Mouse (Mus musculus) heart, embryonic 14.5 days (tissue): ENCODE measurements around the gene Kcnj15. TPM values are rescaled to one million over a fixed set of nuclear protein-coding genes. Genes with fewer than 3 reads are reported as not detected.

ENCODE experiments used
- ATAC-seq: fragments of 200-750 bp; cut with Nextera tagmentation; 2 replicates; pipeline ENCODE4 v1.8.0; 2017; ENCODE audit warnings: low read depth, moderate TSS enrichment; ENCODE audit not compliant: insufficient number of reproducible peaks, insufficient read depth, low FRiP score
- H3K27ac ChIP-seq, 2 experiments: fragments of 200-500 bp in 1 of 2; fragments of 300-500 bp in 1 of 2; sonication (generic) in 1 of 2; replicated peaks in 1 of 2; 2 replicates each; pipeline ENCODE4 v1.5.1; 2012 to 2014; ENCODE audit warnings: low read depth in 2 of 2, low read length in 2 of 2, control low read depth in 1 of 2, mild to moderate bottlenecking in 1 of 2, mixed read lengths in 1 of 2; ENCODE audit not compliant: control insufficient read depth in 1 of 2, insufficient read depth in 1 of 2
- H3K27me3 ChIP-seq: fragments of 300-500 bp; sonication (generic); 2 replicates; pipeline ENCODE4 v1.6.1; 2014; ENCODE audit warnings: mild to moderate bottlenecking, low read length, control low read depth; ENCODE audit not compliant: control insufficient read depth, insufficient read depth
- H3K36me3 ChIP-seq: fragments of 300-500 bp; sonication (generic); 2 replicates; pipeline ENCODE4 v1.6.1; 2014; ENCODE audit warnings: mild to moderate bottlenecking, control low read depth, low read length, mixed read lengths; ENCODE audit not compliant: control insufficient read depth, insufficient read depth
- H3K4me1 ChIP-seq, 2 experiments: fragments of 200-500 bp in 1 of 2; fragments of 300-500 bp in 1 of 2; sonication (generic) in 1 of 2; 2 replicates each; pipeline ENCODE4 v1.6.1; 2012 to 2014; ENCODE audit warnings: low read length in 2 of 2, control low read depth in 1 of 2, mixed read lengths in 1 of 2; ENCODE audit not compliant: control insufficient read depth in 2 of 2, insufficient read depth in 2 of 2
- H3K4me2 ChIP-seq: fragments of 300-500 bp; sonication (generic); 2 replicates; pipeline ENCODE4 v1.6.1; 2014; ENCODE audit warnings: mild to moderate bottlenecking, low read length
- H3K4me3 ChIP-seq, 2 experiments: fragments of 200-500 bp in 1 of 2; fragments of 300-500 bp in 1 of 2; sonication (generic) in 1 of 2; 2 replicates each; pipeline ENCODE4 v1.5.1; 2012 to 2014; ENCODE audit warnings: low read length in 2 of 2, mild to moderate bottlenecking in 2 of 2, control low read depth in 1 of 2, low read depth in 1 of 2, moderate library complexity in 1 of 2; ENCODE audit not compliant: control insufficient read depth in 1 of 2, insufficient read depth in 1 of 2
- H3K9ac ChIP-seq: fragments of 300-500 bp; sonication (generic); 2 replicates; pipeline ENCODE4 v1.6.1; 2014; ENCODE audit warnings: mild to moderate bottlenecking, low read length
- H3K9me3 ChIP-seq: fragments of 300-500 bp; sonication (generic); 2 replicates; pipeline ENCODE4 v1.6.1; 2016; ENCODE audit warnings: low read length, control low read depth; ENCODE audit not compliant: control insufficient read depth
- WGBS: fragments of 180-500 bp; shearing (Covaris S2); extraction: QIAGEN DNeasy Blood & Tissue Kit; methylation state at CpG from one replicate; pipeline ENCODE4 v1.1.7; 2014; 5-methylcytosine and 5-hydroxymethylcytosine counted together
- polyA plus RNA-seq: library from polyadenylated mRNA; unstranded; fragments of >200 nt; fragmentation: Nextera tagmentation; extraction: Ambion mirVana; gene quantifications from 2 replicates; pipeline ENCODE4 v1.2.1, GENCODE M21; 2014

Gene Kcnj15
- polyA plus RNA-seq, 1 experiment from 2014 or later = 1.9 TPM

DNA sequence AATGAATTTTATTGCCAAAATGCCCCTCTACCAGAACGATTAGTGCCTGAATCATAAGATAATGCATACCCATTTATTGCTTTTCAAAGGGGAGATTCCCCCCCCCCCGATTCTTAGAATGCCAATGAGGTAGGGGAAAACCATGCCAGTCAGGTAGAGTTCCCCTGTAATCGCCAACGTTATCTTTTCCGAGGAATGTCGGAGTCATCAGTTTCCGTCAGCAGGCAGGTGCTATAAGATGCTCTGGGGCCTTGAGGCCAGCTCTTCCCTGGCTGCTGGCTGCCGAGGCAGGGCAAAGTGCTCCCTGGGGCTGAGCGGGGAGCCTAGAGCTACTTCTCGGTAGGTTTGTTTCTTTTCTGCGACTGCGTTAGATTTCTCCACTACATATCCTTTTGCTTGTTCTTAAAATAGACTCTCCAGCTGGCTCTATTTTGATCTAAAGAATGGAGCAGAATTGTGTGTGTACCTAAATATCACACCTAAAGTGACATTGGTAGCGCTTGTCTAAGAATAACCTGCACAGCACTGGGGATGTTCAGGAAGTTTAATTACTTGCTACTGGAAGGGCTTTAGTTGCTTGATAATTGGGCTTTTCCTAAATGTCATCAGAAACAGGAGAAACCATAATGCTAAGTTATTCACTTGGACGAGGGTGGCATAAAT is 35.6 kb downstream of the Kcnj15 start:
- H3K4me2 ChIP-seq = peak overlapping the region; percentile 31
- WGBS = 47% methylated on average over 14 of the region's 14 CpGs
- H3K36me3 ChIP-seq = no peaks in the 10 kb centered on the region
- no peaks in the 10 kb centered on the region for H3K9me3 ChIP-seq
- H3K4me3 ChIP-seq = no peak overlapping the region
- no peaks in the 10 kb centered on the region for H3K27me3 ChIP-seq
- no peak for ATAC-seq
- no peak overlapping the region; a peak in 1 of 4 replicates for H3K27ac ChIP-seq
- no peak overlapping the region for H3K9ac ChIP-seq
- H3K4me1 ChIP-seq = peaks cover 12 to 14% of the 10 kb centered on the region in 2 experiments

DNA sequence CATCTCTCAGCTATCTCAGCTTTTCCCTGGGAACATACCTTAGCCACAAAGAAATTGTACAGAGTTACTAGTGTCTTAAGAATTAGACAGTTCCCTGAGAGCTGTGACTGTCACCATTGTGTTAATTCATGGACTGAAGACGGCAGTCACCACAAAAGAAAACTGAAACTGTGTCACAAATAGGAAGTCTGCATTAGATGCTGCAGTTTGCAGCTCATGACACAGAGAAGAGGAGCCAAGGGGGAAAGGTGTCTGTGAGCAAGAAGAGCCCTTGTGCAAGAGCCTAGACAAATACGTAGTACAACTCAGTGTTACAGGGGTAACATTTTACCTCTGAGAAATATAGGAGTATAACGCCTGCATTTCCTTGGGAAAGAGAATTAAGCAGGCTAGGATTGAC is 40.3 kb downstream of the Kcnj15 start:
- Histone ChIP-seq H3K4me2 (peak overlapping the region; percentile 16; the same call in 1 of the 2 replicates), H3K4me1 (peaks cover 5% of the 10 kb centered on the region in 2 experiments; a peak in 2 of 4 replicates), H3K9ac (no peak overlapping the region), H3K27me3 (no peaks in the 10 kb centered on the region), H3K9me3 (0 out of 2 replicates have a peak, but pooled peaks cover 4% of the 10 kb centered on the region), H3K36me3 (no peaks in the 10 kb centered on the region), H3K27ac (no peak overlapping the region), H3K4me3 (no peak overlapping the region)
- no peak for ATAC-seq
- 48% methylated on average over 3 of the region's 3 CpGs for WGBS

DNA sequence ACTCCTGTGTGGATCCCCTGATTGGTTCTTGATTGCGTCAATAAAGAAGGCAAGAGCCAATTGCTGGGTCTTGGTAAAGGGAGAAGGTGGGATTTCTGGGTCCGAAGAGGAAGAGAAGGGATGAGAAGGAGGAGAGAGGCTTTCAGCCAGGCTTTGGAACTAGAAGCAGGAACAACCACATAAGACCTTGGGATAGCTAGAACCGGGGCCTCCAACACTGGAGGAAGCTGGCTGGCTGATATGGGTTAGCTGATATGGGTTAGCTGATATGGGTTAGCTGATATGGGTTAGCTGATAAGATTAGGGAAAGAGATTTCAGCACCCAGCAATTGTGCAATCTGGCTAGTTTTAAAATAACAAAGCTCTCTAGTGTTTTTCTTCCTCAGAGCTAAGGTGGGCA is 44.3 kb downstream of the Kcnj15 start:
- no peak overlapping the region for H3K4me2 ChIP-seq

DNA sequence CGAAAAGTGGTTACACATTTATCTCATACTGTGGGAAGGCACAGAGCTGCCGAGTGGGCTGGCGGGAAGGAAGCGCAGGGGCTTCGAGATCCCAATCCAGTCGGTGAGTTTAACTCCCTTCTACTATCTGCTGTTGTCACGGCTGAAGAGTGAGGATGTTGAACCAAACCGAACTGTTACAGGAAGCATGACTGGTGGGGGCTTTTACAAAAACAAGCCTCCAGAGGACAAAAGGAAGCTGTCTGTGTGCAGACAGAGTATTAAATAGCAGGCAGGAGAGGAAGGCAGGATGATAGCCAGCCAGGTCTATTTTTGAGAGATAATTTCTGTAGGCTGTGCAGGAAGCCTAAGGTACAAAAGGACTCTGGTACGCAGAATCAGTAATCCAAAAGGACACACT is 46.3 kb downstream of the Kcnj15 start:
- Histone ChIP-seq H3K4me3 (no peak overlapping the region), H3K9me3 (0 out of 2 replicates have a peak, but pooled peaks cover 4% of the 10 kb centered on the region), H3K27me3 (no peaks in the 10 kb centered on the region), H3K9ac (no peak overlapping the region), H3K36me3 (no peaks in the 10 kb centered on the region), H3K4me2 (no peak overlapping the region), H3K4me1 (peaks cover 0 to 8% of the 10 kb centered on the region in 2 experiments; a peak in 3 of 4 replicates), H3K27ac (peak overlapping the region; percentile 49 to 59; a peak in 3 of 4 replicates)
- WGBS = 23% methylated on average over 9 of the region's 9 CpGs
- peak; percentile 57; the same call in 1 of the 2 replicates for ATAC-seq

More for the DNA sequence above, 44.3 kb downstream of the Kcnj15 start:
- Histone ChIP-seq H3K36me3 (no peaks in the 10 kb centered on the region), H3K4me3 (no peak overlapping the region), H3K27ac (no peak overlapping the region), H3K4me1 (peaks cover 0 to 10% of the 10 kb centered on the region in 2 experiments; a peak in 3 of 4 replicates), H3K9ac (no peak overlapping the region), H3K27me3 (no peaks in the 10 kb centered on the region), H3K9me3 (0 out of 2 replicates have a peak, but pooled peaks cover 4% of the 10 kb centered on the region)
- WGBS = 61% methylated on average over 3 of the region's 3 CpGs
- ATAC-seq = no peak

DNA sequence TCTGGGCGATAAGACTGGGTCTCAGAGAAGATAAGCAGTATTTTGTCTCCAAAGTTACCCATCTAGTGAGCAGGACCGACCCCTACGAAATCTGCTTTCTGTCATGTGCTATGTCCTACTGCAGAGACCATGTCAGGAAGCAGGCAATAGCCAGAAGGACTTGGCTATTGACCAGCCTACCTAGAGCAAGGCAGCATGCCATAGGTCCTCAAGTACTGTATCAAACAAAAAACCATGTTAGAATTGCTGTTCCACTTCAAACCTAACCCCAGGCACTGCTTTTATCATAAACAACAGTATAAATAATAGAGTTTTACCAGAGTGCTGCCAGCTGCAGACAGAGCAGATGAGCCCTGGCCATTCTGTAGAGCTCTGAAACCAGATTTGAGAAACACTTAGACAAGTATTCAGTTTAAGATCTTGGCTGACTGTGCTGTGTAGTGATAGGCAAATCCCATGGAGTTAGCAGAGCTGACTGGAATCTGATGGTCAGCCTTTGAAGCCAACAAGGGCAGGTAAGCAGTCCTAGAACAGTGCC is 50.5 kb downstream of the Kcnj15 start:
- Histone ChIP-seq H3K4me3 (no peak overlapping the region), H3K27ac (no peak overlapping the region), H3K36me3 (no peaks in the 10 kb centered on the region), H3K4me1 (peaks cover 0 to 8% of the 10 kb centered on the region in 2 experiments; a peak in 3 of 4 replicates), H3K4me2 (no peak overlapping the region), H3K27me3 (no peaks in the 10 kb centered on the region), H3K9me3 (no peaks in the 10 kb centered on the region), H3K9ac (no peak overlapping the region)
- ATAC-seq = no peak
- 72% methylated on average over 3 of the region's 3 CpGs for WGBS

DNA sequence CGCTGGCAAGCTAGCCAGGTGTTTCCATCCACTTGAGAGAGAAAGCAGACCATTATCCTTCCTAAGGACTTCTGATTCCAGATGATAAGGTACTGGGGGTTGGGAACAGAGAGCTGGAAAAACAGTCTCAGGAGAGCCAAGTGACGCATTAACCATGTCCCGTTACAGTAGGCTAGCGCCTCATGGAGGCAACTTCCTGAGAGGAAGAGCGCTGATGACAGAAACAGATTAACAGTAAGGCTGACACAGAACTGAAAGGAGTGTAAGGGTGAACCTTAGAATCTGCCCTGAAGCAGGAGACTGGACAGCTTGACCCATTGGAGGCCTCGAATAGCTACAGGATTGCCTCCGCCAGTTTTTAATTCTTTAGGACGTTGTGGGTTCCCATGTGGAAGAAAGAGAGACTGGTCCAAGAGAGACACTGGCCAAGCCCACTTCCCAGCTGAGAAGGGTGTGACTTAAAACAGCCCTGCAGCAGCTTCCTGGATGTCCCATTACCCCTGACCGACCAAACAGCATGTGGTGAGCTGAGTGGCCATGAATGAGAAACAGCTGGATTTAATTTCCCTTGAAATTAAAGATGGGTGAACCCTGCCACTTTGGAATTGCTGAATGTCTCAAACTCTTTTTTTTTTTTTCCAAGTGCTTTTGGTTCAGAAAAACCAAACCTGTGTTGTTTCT is 64.7 kb downstream of the Kcnj15 start:
- Histone ChIP-seq H3K9me3 (no peaks in the 10 kb centered on the region), H3K36me3 (no peaks in the 10 kb centered on the region), H3K4me3 (no peak overlapping the region), H3K27me3 (no peaks in the 10 kb centered on the region), H3K9ac (no peak overlapping the region), H3K27ac (peak overlapping the region; percentile 45 to 47; a peak in 3 of 4 replicates), H3K4me1 (peaks cover 3 to 7% of the 10 kb centered on the region in 2 experiments; a peak in 3 of 4 replicates), H3K4me2 (no peak overlapping the region)
- no peak for ATAC-seq
- WGBS = 43% methylated on average over 9 of the region's 9 CpGs

DNA sequence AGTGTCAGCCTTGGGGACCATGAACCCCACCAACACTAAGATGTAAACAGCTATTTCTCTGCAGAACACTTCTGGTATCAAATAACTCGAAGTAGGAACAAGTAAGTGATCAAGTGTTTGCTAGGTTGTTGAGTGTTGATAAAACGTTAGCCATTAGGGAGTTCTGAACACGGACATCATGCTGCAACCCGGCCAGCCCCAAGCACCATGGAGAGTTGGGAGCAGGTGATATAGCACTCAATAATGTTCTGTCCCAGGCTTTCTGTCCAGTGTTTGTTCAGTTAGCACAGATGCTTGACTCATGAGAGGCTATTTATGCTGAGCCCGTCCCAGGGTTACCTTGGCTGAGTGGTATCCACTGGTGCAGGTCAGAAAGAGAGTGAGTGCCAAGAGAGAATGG is 74.8 kb downstream of the Kcnj15 start:
- Histone ChIP-seq H3K36me3 (no peaks in the 10 kb centered on the region), H3K4me1 (no peaks in the 10 kb centered on the region), H3K9me3 (no peaks in the 10 kb centered on the region), H3K4me3 (no peak overlapping the region), H3K27ac (no peak overlapping the region), H3K4me2 (no peak overlapping the region), H3K9ac (no peak overlapping the region), H3K27me3 (no peaks in the 10 kb centered on the region)
- no peak for ATAC-seq
- WGBS = 74% methylated on average over 5 of the region's 5 CpGs
